Mouse (Mus musculus): ENCODE measurements around the gene Acot3.

The Acot3 gene

GRCm38 (mm10) chr12:84100604-84101492, 48.9 kb downstream of the Acot3 start, which contains the start of gene Acot6:
TSS of gene Acot6 (plus strand) at chr12:84100654.
- DNase-seq (ENCODE audit: low read depth, low spot score): peak; percentile 26

- DNase-seq (ENCODE audit: low read depth, low spot score): no peak
Observed at GRCm38 (mm10) chr12:84101493-84101845, 49.5 kb downstream of the Acot3 start.

DNA sequence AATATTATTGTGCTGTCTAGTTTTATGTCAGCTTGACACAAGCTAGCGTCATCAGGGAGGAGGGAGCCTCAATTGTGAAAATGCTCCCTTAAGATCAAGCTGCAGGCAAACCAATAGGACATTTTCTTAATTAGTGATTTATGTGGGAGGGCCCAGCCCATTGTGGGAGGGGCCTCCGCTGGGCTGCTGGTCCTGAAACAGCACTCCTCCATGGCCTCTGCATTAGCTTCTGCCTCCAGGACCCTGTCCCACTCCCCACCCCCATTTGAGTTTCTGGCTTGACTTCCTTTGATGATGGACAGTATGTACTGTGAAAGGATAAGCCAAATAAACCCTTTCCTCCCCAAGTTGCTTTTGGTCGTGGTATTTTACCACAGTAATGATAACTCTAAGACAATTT, 55.1 kb downstream of the Acot3 start:
- no peak for DNase-seq (ENCODE audit: low read depth, low spot score)

GRCm38 (mm10) chr12:84107692-84108091, 55.7 kb downstream of the Acot3 start:
- no peak for DNase-seq (ENCODE audit: low read depth, low spot score)

DNA sequence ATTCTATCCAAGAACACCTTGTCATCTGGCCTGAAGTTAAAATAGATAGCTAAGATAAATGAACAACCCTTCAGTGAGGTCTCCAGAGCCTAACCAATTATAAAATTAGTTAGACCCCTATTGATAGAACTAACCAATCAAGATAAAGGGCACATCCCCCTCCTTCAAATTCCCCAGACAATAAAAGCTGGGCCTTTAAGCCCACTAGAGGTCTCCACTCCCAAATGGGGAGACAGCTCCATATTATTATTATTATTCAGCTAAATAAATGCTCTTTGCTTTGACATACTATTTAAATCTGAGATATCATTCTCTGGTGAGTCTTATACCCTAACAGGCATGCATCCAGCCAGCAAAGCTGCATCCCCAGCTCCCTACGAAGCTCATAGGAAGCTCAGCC, 58.0 kb downstream of the Acot3 start:
- no peak for DNase-seq (ENCODE audit: low read depth, low spot score)
